Mouse (Mus musculus): ENCODE results near the gene Tlr7.

- no peak for TF ChIP-seq POLR2A (IDR thresholded peaks at IDR 0.05; ENCODE audit: low read depth, low read length)
- no peak for TF ChIP-seq CTCF (conservative IDR thresholded peaks at IDR 0.05; ENCODE audit: insufficient read depth, insufficient read length, low read depth, low read length)
Measured at GRCm38 (mm10) chrX:167334571-167334970, 4.2 kb upstream of the Tlr7 start.
